Mouse (Mus musculus) frontal cortex, adult (tissue): ENCODE measurements at regions not wholly inside any gene's neighbourhood (a gene's known extent, or its start where the extent isn't known, plus 50 kb on each side); places are given as distances from the start of the nearest gene placed in this dataset.

Experiments
- ATAC-seq: cut with Nextera tagmentation; 2 replicates; pipeline ENCODE4 v1.9.2; 2017; ENCODE audit warnings: mild to moderate bottlenecking, moderate library complexity, mixed read lengths; ENCODE audit not compliant: low TSS enrichment

- ATAC-seq, result no peak
Measured at GRCm38 (mm10) chr16:62981821-62982220, 127.7 kb downstream of the Pros1 start.

DNA sequence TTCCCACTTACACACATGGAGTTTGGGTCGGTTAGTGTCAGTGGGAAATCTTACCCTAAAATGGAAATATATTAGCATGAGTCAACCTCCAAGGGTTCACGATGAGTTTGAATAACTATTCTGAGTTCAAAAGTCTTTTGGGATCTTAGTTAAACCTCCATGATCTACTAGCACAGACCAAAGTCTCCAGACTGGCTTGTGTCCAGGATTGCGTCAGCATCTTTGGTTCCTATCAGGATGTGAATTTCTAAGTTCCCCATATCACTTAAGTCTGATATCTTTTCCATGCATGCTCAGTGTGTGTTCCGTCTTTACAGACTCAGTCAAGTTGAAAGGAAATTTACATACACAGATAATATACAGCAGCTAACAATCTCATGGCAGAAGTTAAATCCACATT lies 128.5 kb downstream of the Pros1 start:
- ATAC-seq, result no peak

DNA sequence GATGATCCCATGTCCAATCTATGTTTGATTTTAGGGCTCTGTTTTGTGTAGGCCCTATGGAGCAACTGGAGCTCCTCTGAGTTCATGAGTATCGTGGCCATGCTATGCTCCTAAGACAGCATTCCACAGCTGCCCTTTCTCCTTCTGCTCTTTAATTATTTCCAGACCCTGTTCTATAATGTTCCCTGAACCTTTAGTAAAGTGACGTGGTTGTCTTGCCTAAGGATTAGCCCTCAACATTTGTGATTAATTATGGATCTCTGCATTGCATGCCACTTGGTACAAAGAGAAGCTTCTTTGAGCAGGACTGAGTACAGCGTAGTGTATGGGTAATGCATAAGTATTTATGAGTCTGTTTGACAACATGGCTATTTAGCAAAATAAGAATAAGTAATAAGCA lies 141.4 kb downstream of the Pros1 start:
- no peak for ATAC-seq

DNA sequence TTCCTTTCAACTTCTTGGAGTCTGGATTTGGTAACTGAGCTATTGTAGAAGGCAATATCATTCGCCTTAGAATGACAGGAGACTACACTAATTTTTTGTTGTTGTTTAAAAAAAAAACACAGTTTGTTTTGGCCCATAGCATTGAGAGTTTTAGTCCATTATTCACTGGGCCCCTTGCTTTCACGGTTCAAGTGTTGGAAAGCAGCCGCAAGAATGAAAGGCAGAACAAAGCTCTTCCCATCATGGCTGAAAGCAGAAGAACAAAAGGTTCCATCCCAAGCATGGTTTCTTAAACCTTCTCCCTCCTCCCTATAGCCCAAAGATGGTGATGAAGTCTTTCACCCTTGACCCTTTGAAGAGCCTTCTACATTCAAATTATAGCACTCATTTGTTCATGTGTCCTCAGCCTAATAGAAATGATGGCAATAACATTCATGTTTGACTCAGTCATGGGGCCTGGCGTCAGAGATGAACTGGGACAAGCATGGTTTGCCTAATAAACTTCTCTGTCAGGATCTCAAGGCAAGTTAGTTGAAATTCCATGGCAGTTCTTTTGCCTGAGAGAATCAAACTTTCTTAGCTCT lies 157.1 kb downstream of the Pros1 start:
- no peak for ATAC-seq

GRCm38 (mm10) chr16:63014453-63014852 lies 160.3 kb downstream of the Pros1 start:
- peak; percentile 84 for ATAC-seq

DNA sequence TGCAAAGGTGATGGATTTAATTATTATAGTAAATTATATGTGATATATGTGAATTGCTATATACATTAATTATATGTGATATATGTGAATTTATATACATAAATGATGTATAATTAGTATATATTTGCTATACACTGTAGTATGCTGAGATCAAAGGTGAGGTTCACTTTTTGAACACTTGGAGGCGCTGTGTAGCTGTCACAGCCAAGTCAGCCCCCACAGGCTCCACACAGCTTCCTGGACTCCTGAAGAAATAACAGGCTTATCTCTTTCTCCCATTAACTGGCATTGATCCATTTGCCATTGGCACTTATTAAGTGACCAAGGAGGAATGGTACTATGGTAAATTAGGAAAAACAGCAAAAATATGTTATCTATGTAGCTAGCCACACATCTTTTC lies 162.0 kb downstream of the Pros1 start:
- no peak for ATAC-seq

- no peak for ATAC-seq
Measured at GRCm38 (mm10) chr16:63016658-63017057, 162.6 kb downstream of the Pros1 start.

GRCm38 (mm10) chr16:63030399-63030798 lies 176.3 kb downstream of the Pros1 start:
- no peak for ATAC-seq

DNA sequence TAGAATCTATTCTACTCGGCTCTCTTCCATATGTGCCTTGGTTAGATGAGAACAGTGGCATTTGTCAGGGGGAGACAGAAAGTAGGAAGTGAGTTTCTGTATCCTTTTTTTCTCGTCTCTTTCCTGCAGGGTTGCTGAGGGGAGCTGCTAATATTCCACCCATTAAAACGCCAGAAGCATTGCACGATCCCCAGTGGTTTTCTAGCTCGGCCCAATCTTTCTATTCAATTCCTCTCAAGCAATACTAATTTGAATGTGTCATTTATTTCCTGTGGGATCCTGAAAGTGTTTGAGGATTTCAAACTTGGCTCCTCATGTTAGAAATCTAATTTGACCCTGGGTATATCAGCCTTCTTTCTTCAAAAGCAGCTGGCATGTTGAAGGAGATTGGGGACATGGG lies 176.9 kb downstream of the Pros1 start:
- no peak for ATAC-seq

DNA sequence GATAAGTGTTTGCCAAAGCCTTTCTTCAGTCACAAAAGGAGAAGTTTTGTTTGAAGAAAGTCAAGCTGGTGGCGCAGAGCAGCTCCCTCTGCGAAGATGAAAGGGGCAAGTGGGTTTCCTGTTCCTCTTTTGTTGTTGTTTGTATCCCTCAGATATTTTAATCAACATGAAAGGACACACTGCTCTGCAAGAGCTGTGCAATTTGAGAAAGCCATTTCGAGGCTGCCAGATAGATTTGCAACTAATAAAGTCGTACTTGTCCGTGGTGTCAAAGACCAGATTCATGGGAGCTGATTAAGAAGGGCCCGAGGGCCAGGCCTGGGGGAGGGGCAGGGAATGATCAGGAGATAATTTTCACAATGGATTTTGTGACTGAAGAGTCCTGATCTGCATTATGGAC lies 177.7 kb downstream of the Pros1 start:
- ATAC-seq, result no peak

- ATAC-seq, result no peak
Measured at GRCm38 (mm10) chr16:63049100-63049499, 195.0 kb downstream of the Pros1 start.

DNA sequence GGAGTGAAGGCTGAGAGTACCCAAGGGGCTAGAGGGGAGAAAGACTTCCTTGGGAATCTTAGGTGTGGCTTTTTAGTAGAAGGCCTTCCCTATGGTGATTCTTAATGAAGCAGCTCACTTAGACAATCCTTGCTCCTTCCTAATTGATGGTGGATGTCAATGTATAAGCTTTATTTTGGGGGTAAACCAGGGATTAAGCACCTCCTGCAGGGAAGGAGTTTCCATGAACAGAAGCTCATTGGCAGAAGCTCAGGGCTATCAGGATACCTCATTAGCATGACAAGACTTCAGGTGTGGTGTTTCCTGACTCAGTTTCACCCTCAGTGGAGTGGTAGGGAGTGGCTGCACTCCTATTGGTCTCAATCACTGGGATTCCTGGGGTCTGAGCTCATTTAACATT lies 208.8 kb downstream of the Pros1 start:
- no peak for ATAC-seq

DNA sequence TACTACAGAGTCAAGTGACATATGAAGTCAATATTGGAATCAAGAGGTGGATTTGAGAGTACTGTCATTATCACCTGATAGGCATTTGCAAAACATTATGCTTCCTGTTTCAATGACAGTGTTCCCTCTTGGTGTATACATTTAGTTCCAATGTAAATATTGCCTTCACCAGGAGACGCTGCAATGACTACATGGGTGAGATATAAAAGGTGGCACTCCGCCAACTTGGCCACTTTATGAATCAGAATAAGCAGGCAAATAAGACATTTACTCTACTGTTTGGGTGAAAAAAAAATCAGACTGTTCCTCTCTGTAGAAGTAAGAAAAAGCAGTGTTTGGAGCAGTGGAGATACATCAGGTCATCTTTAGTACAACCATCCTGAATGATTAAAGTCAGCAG lies 215.9 kb downstream of the Pros1 start:
- no peak for ATAC-seq

DNA sequence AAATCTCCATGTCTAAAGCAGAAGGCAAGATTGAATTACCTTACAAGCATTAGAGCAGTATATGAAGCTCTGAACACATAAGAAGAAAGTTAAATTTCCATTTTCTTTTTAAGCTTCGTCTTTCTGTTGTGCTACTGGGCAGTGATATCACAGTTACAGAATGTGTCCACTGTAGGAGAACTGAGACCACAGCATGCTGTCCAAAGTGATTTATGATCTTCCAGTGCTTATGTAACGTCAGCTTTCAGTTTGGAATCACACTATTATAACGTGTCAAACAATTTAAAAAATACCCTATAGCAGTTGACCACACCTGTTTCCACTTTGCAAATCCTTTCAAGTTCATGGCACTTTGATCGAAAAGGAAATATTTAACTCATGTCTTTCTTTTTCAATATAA lies 221.7 kb downstream of the Pros1 start:
- no peak for ATAC-seq

DNA sequence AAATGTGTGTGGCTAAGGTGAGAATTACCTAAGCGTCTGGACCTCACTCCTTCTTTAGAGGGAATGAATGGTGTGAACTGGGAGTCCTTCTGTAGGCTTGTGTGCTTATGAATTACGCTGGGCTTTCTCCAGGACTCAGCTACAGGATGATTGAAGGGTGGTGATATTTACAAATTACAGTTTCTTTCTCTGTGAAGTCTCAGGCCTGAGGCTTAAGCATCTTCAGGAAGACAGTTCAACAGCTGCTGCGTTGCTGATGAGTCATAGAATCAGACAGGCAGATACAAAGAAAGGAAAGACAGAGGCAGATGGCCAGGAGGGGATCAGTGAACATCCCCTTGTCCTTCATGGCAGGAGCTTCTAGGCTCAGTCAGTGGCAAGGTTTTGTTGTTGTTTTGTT lies 227.3 kb downstream of the Pros1 start:
- peak; percentile 65 for ATAC-seq

GRCm38 (mm10) chr16:63083256-63083655 lies 229.1 kb downstream of the Pros1 start:
- ATAC-seq, result no peak

DNA sequence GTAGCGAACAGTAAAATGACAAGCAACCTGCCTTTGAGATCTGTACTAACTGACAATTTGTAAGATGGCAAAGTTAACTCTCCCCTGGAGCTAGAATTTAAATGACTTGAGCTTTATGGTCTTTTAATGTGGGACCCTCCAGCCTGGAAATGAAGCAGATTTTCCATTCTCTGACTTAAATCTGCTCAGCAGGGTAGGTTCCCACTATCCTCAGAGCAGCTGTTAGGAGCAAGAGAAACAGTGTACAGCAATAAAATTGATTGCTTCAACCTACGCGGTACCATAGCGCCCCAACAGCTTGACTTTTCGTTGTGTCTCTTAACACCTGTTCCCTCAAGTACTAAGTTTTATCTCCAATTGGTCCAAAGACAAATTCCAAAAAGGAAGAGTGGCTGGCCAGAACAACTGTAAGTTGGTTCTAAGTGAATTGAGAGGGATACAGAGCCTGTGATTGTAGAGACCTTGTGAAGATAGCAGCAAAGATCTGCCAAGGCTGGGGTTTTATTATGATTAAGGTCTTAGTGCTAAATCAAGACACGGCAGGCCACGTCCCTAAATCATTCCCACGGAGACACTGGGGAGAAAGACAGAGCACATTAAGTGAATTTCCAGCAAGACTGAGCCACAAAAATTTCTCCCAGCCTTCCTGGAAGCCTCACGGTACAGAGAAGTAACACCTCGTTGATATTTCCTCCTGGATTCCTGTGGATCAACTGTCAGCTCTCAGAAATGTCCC lies 230.1 kb downstream of the Pros1 start:
- ATAC-seq, result no peak

GRCm38 (mm10) chr16:63086086-63086796 lies 232.1 kb downstream of the Pros1 start:
- ATAC-seq, result no peak

GRCm38 (mm10) chr16:63091471-63092300 lies 237.6 kb downstream of the Pros1 start:
- peak; percentile 98 for ATAC-seq

DNA sequence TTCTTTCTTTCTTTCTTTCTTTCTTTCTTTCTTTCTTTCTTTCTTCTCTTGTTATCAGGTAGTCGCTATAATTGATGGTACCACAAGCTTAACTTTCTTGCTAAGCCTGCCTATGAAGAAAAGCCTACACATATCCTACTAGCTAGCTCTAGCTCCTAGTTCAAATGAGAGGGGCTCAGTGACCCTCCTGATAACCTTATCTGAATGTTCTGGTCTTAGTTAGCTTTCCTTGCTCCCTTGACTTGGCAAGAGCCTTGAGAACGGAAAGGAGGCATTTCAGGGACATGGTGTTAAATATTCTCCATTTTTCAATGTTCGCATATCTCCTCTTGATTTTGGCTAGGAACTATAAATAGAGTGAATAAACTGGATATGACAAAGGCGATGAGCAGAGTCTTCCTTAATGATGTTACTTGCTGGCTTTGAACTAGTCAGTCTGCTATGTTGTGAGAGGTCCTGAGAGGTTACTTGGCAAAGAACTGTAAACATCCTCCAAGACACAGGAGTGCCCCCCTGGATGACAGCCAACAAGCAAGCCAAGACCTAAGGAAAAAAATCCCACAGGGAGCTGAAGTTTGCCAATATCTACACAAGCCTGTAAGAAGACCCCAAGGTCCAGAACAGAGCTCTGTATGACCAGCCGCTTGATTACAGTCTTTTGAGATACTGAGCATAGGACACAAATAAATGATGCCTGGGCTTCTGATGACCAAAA lies 240.2 kb downstream of the Pros1 start:
- no peak for ATAC-seq

- no peak for ATAC-seq
Measured at GRCm38 (mm10) chr16:63102362-63102761, 248.3 kb downstream of the Pros1 start.

GRCm38 (mm10) chr16:63102930-63103329 lies 248.8 kb downstream of the Pros1 start:
- ATAC-seq, result no peak
